Mouse (Mus musculus): ENCODE results near the gene Gm21732. TPM values are rescaled to one million over a fixed set of nuclear protein-coding genes. Genes with fewer than 3 reads are reported as not detected.

Gm21732 gene
- not detected in 2 replicates for total RNA-seq (2023)

GRCm38 (mm10) chrY:38575591-38575990 is at the start of gene Gm21732:
TSS of gene Gm21732 (minus strand) at chrY:38575691.

Other genes starting within 250 kb of the Gm21732 start
- not detected in 2 replicates for gene Gm20897, start 73.5 kb downstream of the Gm21732 start, total RNA-seq (2023)

All from neutrophil, adult 65 days (primary cell).